Comparison of ENCODE assay signal across 14 mouse cellular contexts in the genomic region with DNA sequence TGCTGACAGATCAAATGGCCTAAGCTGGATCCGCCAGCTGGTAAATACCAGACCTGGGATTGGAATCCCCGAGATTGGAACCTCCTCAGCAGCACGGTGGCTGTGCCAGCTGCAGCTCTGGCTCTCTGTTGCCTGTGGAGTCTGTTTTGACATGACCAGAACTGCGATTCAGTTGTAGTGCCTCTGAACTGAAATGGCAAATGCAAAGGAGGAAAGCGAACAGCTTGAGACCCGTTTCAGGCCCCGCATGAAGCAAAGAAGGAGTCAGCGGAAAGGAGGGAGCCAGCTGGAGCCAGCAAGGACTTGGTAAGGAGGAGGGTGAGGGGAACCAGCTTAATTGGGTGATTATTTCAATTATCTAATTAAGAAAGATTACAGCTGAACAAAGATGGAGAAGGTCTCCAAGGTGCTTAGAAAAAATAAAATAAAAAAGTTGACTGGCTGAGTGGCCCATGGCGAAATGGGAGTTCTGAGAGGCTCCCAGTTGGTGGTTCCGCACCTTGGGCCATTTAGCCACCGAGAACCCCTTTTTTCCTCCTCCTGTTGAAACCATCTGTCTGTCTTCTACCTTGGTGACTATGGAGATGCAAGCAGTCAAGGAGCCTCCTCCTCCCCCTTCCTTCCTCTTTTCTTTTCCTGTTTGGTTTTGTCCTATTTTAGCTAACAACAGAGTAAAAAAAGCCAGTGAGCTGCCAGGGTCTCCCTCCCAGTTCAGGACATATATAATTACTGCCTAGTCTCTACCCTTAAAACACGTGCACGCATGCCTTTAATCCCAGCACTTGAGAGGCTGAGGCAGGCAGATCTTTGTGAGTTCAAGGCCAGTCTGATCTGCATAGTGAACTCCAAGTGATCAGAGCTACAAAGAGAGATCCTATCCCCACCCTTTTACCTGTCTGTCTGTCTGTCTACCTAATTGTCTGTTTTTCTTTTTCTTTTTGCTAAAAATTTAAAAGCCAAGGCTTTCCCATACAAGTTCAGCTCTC. TPM values are rescaled to one million over a fixed set of nuclear protein-coding genes. Genes with fewer than 3 reads are reported as not detected.
A peak's percentile ranks its signal among the peaks of the same experiment; 100 is the strongest.
DNase-seq lines count a peak whose midpoint lies in the region; ATAC-seq lines count a peak whose summit lies in the region.
"Had no signal": no experiment of that assay in that cellular context is flagged by ENCODE, and none has a peak within 500 bp of the region (broad histone marks: within the 10 kb centered on the region; RNA-seq: fewer than 3 reads in every experiment).

No protein-coding gene starts in this region.

- H3K36me3 ChIP-seq in forebrain, embryonic 13.5 days (ENCODE audit: poor library complexity, severe bottlenecking) = no peaks in the 10 kb centered on the region
- H3K36me3 ChIP-seq in forebrain, embryonic 10.5 days (replicated peaks) = no peaks in the 10 kb centered on the region
- H3K36me3 ChIP-seq in forebrain, embryonic 14.5 days (ENCODE audit: control insufficient read depth, insufficient read depth, low read length) = no peaks in the 10 kb centered on the region
- H3K36me3 ChIP-seq in hindbrain, embryonic 13.5 days = no peaks in the 10 kb centered on the region
- H3K36me3 ChIP-seq: embryonic facial prominence, embryonic 15.5 days; liver, embryonic 13.5 days; neural tube, embryonic 15.5 days had no signal

- no peak overlapping the region for H3K4me3 ChIP-seq in forebrain, embryonic 13.5 days
- no peak overlapping the region for H3K4me3 ChIP-seq in forebrain, embryonic 10.5 days
- no peak overlapping the region for H3K4me3 ChIP-seq in forebrain, embryonic 14.5 days (ENCODE audit: low read depth, low read length)
- H3K4me3 ChIP-seq in hindbrain, embryonic 13.5 days = no peak overlapping the region
- H3K4me3 ChIP-seq: embryonic facial prominence, embryonic 15.5 days; liver, embryonic 13.5 days; neural tube, embryonic 15.5 days had no signal

- WGBS in forebrain, embryonic 13.5 days = 33% methylated on average over 13 of the region's 13 CpGs
- WGBS in forebrain, embryonic 10.5 days = 61% methylated on average over 13 of the region's 13 CpGs
- 22% methylated on average over 13 of the region's 13 CpGs for WGBS in forebrain, embryonic 14.5 days
- WGBS in hindbrain, embryonic 13.5 days = 57% methylated on average over 13 of the region's 13 CpGs

- peak; percentile 82 for ATAC-seq in forebrain, embryonic 13.5 days
- ATAC-seq in forebrain, embryonic 14.5 days = peak; percentile 82
- no peak for ATAC-seq in erythroblast, adult 5-6 weeks (replicated peaks; ENCODE audit: low FRiP score, poor library complexity, severe bottlenecking)
- ATAC-seq in hindbrain, embryonic 13.5 days (ENCODE audit: low FRiP score) = no peak

- no peak overlapping the region for H3K9ac ChIP-seq in forebrain, embryonic 13.5 days
- H3K9ac ChIP-seq in forebrain, embryonic 14.5 days (ENCODE audit: low read length) = no peak overlapping the region
- no peak overlapping the region for H3K9ac ChIP-seq in hindbrain, embryonic 13.5 days
- H3K9ac ChIP-seq: embryonic facial prominence, embryonic 15.5 days; liver, embryonic 13.5 days; neural tube, embryonic 15.5 days had no signal

- peaks cover 9% of the 10 kb centered on the region for H3K4me1 ChIP-seq in forebrain, embryonic 13.5 days
- H3K4me1 ChIP-seq in forebrain, embryonic 10.5 days = peaks cover 12% of the 10 kb centered on the region
- H3K4me1 ChIP-seq in forebrain, embryonic 14.5 days (ENCODE audit: control insufficient read depth, insufficient read depth, low read length) = peaks cover 4% of the 10 kb centered on the region
- H3K4me1 ChIP-seq in hindbrain, embryonic 13.5 days (replicated peaks) = peaks cover 8% of the 10 kb centered on the region

- H3K9me3 ChIP-seq in forebrain, embryonic 13.5 days (replicated peaks) = no peaks in the 10 kb centered on the region
- H3K9me3 ChIP-seq in forebrain, embryonic 10.5 days = no peaks in the 10 kb centered on the region
- no peaks in the 10 kb centered on the region for H3K9me3 ChIP-seq in forebrain, embryonic 14.5 days (replicated peaks; ENCODE audit: control insufficient read depth, low read length)
- H3K9me3 ChIP-seq in hindbrain, embryonic 13.5 days = no peaks in the 10 kb centered on the region
- H3K9me3 ChIP-seq: embryonic facial prominence, embryonic 15.5 days; liver, embryonic 13.5 days; neural tube, embryonic 15.5 days had no signal

- no peak for DNase-seq in forebrain, embryonic 10.5 days (ENCODE audit: extremely low spot score, low spot score)
- DNase-seq in right cerebral cortex, postnatal 14 days = peak; percentile 12
- DNase-seq in right cerebral cortex, postnatal 25 days = no peak
- DNase-seq in forebrain, embryonic 14.5 days (ENCODE audit: low spot score) = peak; percentile 84
- no peak for DNase-seq in lung, postnatal 25 days (ENCODE audit: low spot score)
- DNase-seq: cerebellum, adult 18-20 months; gastrocnemius, postnatal 10 days; kidney, adult 11 months; liver, embryonic 13.5 days had no signal

- H3K27ac ChIP-seq in forebrain, embryonic 13.5 days = peak overlapping the region; percentile 20; the same call in 1 of the 2 replicates
- H3K27ac ChIP-seq in forebrain, embryonic 10.5 days = no peak overlapping the region
- no peak overlapping the region for H3K27ac ChIP-seq in forebrain, embryonic 14.5 days (ENCODE audit: low read depth, low read length)
- H3K27ac ChIP-seq in hindbrain, embryonic 13.5 days = no peak overlapping the region
- H3K27ac ChIP-seq: embryonic facial prominence, embryonic 15.5 days; liver, embryonic 13.5 days; neural tube, embryonic 15.5 days had no signal

- peaks cover 37% of the 10 kb centered on the region for H3K27me3 ChIP-seq in forebrain, embryonic 13.5 days
- H3K27me3 ChIP-seq in forebrain, embryonic 10.5 days (ENCODE audit: poor library complexity, severe bottlenecking) = peaks cover 94% of the 10 kb centered on the region
- H3K27me3 ChIP-seq in forebrain, embryonic 14.5 days (replicated peaks; ENCODE audit: control insufficient read depth, insufficient read depth, low read length) = 0 out of 2 replicates have a peak, but pooled peaks cover 2% of the 10 kb centered on the region
- peaks cover 36% of the 10 kb centered on the region for H3K27me3 ChIP-seq in hindbrain, embryonic 13.5 days

- H3K4me2 ChIP-seq in forebrain, embryonic 13.5 days = no peak overlapping the region
- no peak overlapping the region for H3K4me2 ChIP-seq in forebrain, embryonic 14.5 days (ENCODE audit: low read length)
- no peak overlapping the region for H3K4me2 ChIP-seq in hindbrain, embryonic 13.5 days
- H3K4me2 ChIP-seq: embryonic facial prominence, embryonic 15.5 days; liver, embryonic 13.5 days; neural tube, embryonic 15.5 days had no signal

RNA-seq across cellular contexts. Expression of gene Rybp, which starts 54.3 kb away (rescaled TPM):
- 19.1 and 19.9 TPM in 2 replicates for polyA plus RNA-seq in forebrain, embryonic 13.5 days (2015; fragmentation: Nextera tagmentation; extraction: Ambion mirVana)
- 11.9 and 12.8 TPM in 2 replicates for polyA plus RNA-seq in forebrain, embryonic 10.5 days (2016; fragmentation: Nextera tagmentation; extraction: Ambion mirVana)
- polyA plus RNA-seq in forebrain, embryonic 14.5 days (2014; fragmentation: Nextera tagmentation; extraction: Ambion mirVana) = 16.7 and 16.9 TPM in 2 replicates
- total RNA-seq in erythroblast, adult 5-6 weeks (2015; ENCODE audit: low replicate concordance) = 11.7 and 12.7 TPM in 2 replicates
- 8.6 and 9.2 TPM in 2 replicates for total RNA-seq in erythroblast, adult 5-6 weeks (2017; ENCODE audit: low replicate concordance)
- polyA plus RNA-seq in hindbrain, embryonic 13.5 days (2015; fragmentation: Nextera tagmentation; extraction: Ambion mirVana) = 18.2 and 19.0 TPM in 2 replicates

Comparison
In these comparisons a context has a peak if more than half of its experiments do, and no peak if none do; other contexts are left out.
1. DNase-seq: peak in right cerebral cortex, postnatal 14 days (single experiment) and forebrain, embryonic 14.5 days (single experiment); none in forebrain, embryonic 10.5 days (single experiment), right cerebral cortex, postnatal 25 days (single experiment) and lung, postnatal 25 days (single experiment).
2. ATAC-seq: peak in forebrain, embryonic 13.5 days (single experiment) and forebrain, embryonic 14.5 days (single experiment); none in erythroblast, adult 5-6 weeks (single experiment) and hindbrain, embryonic 13.5 days (single experiment).